Mouse (Mus musculus): ENCODE data around the gene Glod4.

GRCm38 (mm10) chr11:76268001-76268459 lies 24.5 kb upstream of the Glod4 start:
- TF ChIP-seq POLR2A (IDR thresholded peaks at IDR 0.05; ENCODE audit: low read depth, low read length) (no peak), CTCF (IDR thresholded peaks at IDR 0.05; ENCODE audit: borderline replicate concordance, insufficient read depth, low read length) (no peak)
